Mouse (Mus musculus) cortical plate, adult 2 months (tissue): ENCODE measurements around the gene Pabpn1l.

Experiments
- CTCF ChIP-seq: fragments of 200-500 bp; IDR thresholded peaks from 2 replicates; pipeline ENCODE4 v1.5.1; 2011; ENCODE audit warnings: mild to moderate bottlenecking, control low read depth, low read length; ENCODE audit not compliant: insufficient read depth; ENCODE audit errors: extremely low read depth
- POLR2A ChIP-seq: fragments of 200-500 bp; IDR thresholded peaks from 2 replicates; pipeline ENCODE4 v1.6.1; 2011; ENCODE audit warnings: mild to moderate bottlenecking, low read length, control low read depth; ENCODE audit not compliant: insufficient read depth; ENCODE audit errors: extremely low read depth

DNA sequence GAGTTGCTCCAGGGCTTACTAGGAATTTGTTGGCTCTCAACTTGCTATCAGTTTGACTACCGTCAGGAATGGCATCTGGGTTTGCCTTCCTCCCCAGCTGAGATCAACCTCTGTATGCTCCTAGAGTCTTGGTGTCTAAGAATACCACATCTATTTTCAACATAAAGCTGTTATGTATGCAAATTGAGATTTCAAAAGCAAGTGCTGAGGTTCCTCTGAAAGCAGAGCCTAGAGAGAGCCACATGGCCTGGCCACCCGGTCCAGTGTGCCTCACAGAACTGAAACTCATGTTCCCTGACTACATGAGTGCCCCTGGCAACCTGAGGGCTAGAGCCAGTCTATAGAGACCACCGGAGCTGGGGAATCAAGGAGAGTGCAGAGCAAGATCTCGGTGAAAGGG lies 17.2 kb downstream of the Pabpn1l start:
- TF ChIP-seq CTCF: no peak
- TF ChIP-seq POLR2A: no peak
